Mouse (Mus musculus): ENCODE data around the gene Hdac5.

Gene Hdac5

DNA sequence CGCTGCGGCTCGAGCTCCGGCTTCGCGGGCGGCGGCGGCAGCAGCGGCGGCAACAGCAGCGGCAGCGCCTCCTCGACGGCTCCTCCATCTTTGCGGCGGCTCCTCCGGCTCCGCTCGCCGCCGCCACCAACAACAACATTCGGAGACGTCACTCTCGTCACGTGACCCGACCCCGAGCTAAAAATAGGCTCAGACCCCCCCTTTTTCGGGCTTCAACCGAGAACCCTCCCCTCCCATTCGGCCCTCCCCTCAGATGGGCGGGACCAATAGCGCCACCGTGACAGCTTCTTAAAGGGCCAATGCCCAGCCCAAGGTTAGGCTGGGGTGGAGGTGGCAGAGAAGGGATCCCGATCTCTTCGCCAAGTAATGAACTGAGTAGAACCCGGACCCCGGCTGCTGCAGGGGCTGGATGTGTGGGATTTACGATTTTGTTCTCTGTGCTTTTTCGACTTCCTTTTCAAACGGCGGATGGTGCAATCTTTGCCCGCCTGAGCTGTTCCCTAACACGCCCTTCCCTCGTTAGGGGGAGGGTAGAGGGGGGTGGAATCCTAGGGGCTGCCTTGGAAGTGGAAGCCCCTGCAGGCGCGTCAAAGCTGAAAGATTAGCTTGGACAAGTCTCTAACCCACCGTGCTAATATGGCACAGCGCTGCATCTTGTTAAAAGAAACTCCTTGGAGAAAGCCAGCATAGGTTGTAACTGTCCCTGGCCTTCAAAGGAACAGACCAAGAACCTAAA lies at the start of gene Hdac5:
Gene Hdac5 (minus strand): TSS at position 161 of the 736 bp plus-strand sequence.
- peak; percentile 93 to 94 for DNase-seq (ENCODE audit: low spot score in 2 of 2)

DNA sequence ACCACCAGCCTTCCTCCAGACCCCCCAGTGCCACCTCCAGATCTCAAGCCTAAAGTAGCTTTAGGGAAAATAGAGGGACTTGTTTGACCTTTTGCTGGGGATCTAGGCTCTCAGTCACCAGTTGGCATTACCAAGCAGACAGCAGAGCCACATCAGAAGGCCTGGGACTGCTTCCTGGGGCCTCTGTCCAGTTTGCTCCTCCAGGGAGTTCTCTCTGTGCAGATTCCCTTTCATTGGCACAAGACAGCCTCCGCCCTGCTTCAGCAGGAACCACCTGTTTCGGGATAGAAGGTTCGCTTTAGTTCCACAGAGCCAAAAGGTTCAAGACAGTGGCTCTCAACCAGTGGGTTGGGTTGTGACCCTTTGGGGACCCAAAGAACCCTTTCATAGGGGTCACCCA lies 49.6 kb upstream of the Hdac5 start:
- no peak for DNase-seq (ENCODE audit: low spot score in 2 of 2)

DNA sequence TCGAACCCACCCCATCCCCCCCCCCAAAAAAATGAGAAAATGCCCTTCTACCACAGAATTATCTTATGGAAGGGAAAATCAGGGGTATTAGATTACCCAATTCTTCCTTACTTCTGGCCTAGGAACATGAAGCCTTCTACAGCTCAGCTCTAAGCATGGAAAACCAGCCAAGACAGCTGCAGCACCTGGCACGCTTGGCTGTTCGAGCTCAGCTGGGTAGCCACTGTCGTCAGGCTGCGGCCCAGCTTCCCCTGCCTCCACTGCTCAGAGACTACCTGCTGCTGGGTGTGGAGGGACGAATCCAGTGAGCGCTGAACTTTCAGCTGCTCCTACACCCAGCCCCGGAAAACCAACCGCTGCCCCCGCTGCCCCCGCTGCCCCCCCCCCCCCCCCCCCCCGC lies 47.8 kb upstream of the Hdac5 start:
- DNase-seq (ENCODE audit: low spot score in 2 of 2) = no peak

- no peak for DNase-seq (ENCODE audit: low spot score in 2 of 2)
Measured at GRCm38 (mm10) chr11:102276411-102276915, 46.5 kb upstream of the Hdac5 start.

- DNase-seq (ENCODE audit: low spot score in 2 of 2) = no peak
Measured at GRCm38 (mm10) chr11:102268520-102269244, 38.7 kb upstream of the Hdac5 start, which contains the start of gene Asb16. Gene Asb16, plus strand, starts transcription at chr11:102268743.

GRCm38 (mm10) chr11:102267480-102267879 lies 37.5 kb upstream of the Hdac5 start:
- peak in 1 of 2 experiments; percentile 60 for DNase-seq (ENCODE audit: low spot score in 2 of 2)

DNA sequence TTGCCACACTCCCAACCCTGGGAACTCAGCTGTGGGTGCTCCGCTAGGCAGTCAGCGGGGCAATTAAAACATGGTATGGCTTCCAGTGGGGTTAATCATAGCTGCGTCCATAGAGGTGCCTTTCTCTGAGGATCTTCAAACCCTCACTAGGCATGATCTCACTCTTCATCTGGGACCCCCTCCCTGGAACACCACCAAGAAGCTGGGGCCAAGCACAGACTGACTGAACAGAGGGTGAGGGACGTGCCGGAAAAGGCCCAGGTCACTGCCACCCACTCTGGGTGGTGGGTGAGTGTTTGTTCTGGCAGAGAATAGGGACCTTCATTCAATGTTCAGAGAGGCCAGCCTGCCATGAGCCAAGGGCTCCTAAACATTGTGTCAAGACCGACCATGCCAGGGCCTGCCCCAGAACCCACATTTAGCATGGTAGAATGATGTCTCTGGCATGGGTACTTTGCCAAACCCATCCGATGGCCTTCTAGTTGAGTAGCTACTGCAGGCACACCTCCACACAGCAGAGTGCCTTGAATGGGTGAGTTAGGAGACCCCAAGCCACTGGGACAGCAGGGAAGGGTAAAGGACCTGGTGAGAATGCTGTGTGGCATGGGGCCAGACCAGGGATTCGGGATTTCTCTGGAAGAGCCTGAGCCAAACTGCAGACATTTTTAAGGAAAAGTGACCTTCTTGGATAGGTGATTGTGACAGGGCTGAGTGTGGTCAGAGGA lies 36.8 kb upstream of the Hdac5 start:
- no peak for DNase-seq (ENCODE audit: low spot score in 2 of 2)

GRCm38 (mm10) chr11:102265816-102266215 lies 35.9 kb upstream of the Hdac5 start:
- no peak for DNase-seq (ENCODE audit: low spot score in 2 of 2)

DNA sequence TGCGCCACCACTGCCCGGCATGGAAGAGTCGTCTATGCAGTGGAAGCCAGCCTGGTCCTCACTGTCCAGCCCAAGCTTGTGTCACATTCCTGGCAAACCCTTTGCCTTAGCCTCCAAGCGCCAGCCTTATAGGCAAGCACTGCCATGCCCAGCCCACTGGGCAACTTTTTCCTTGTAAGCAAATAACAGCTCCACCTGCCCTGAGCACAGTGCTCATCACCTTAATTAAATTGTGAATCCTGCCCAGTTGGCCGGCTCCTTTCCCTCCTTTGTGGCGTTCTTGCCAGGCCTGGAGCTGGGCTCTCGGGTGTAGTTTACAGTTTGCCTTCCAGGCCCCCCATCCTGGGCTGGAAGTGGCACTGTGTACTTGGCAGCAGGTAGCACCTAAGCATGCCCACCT lies 33.2 kb upstream of the Hdac5 start:
- DNase-seq (ENCODE audit: low spot score in 2 of 2) = no peak

GRCm38 (mm10) chr11:102258521-102258920 lies 28.6 kb upstream of the Hdac5 start:
- DNase-seq (ENCODE audit: low spot score in 2 of 2) = no peak

DNA sequence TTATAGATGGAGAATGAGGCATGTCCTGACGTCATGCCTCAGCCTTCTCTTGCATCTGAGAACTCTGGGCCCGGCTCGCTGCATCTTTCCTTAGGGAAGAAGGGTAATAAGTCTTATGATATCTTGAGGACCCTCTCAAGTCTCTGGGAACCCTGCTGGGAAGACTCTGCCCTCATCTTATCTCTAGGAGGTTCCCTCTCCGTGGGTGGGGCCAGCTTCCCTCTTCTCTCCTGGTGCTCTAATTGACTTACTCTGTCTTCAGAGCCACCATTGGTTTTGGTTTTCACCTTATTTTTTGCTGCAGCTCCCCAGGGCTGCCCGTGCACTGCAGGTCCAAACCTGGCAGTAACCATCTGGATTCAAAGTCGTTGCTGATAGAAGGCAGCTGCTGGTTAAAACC lies 28.1 kb upstream of the Hdac5 start:
- DNase-seq (ENCODE audit: low spot score in 2 of 2) = no peak

DNA sequence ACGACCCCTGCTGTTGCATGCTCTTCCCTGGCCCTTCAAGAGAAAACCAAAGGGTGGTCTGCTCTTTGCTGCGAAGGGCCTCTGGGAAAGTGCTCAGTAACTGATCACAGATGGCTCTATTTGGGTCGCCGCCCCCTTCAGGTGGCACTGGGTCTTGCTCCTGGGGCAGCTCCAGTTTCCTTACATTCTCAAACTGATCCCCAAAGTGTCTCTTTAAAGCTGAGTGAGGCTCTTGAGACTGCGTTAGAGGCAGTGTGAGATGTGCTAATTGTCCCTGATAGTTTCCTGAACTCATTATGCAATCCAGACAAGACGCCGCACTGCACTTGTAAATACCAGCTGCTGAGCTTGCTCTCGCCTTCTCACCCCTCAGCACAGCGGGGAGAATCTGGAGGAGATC lies 27.5 kb upstream of the Hdac5 start:
- no peak for DNase-seq (ENCODE audit: low spot score in 2 of 2)

GRCm38 (mm10) chr11:102249351-102250090 lies 19.6 kb upstream of the Hdac5 start:
- no peak for DNase-seq (ENCODE audit: low spot score in 2 of 2)

GRCm38 (mm10) chr11:102248630-102249230 lies 18.8 kb upstream of the Hdac5 start, which contains the start of gene BC030867:
Gene BC030867, plus strand, starts transcription at chr11:102248882.
- DNase-seq (ENCODE audit: low spot score in 2 of 2) = peak; percentile 95 to 96

- DNase-seq (ENCODE audit: low spot score in 2 of 2) = no peak
Measured at GRCm38 (mm10) chr11:102246871-102247270, 16.9 kb upstream of the Hdac5 start.

DNA sequence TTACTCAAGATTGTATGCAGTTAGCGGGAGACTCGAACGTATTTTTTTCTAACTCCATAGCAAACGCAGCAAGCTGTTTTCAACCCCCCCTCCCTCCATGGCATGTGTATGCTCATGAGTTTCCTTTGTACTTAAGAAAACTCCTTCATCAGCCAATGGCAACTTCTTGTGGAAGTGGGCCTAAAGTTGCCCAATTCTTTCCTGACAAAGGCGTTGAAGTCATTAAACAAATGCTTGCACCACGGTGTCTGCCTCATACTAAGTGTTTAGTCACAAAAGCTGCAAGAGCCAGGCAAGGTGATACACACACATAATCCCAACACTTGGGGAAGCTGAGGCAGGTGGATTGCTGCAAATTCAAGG lies 16.3 kb upstream of the Hdac5 start:
- no peak for DNase-seq (ENCODE audit: low spot score in 2 of 2)

GRCm38 (mm10) chr11:102245581-102246272 lies 15.8 kb upstream of the Hdac5 start:
- no peak for DNase-seq (ENCODE audit: low spot score in 2 of 2)

DNA sequence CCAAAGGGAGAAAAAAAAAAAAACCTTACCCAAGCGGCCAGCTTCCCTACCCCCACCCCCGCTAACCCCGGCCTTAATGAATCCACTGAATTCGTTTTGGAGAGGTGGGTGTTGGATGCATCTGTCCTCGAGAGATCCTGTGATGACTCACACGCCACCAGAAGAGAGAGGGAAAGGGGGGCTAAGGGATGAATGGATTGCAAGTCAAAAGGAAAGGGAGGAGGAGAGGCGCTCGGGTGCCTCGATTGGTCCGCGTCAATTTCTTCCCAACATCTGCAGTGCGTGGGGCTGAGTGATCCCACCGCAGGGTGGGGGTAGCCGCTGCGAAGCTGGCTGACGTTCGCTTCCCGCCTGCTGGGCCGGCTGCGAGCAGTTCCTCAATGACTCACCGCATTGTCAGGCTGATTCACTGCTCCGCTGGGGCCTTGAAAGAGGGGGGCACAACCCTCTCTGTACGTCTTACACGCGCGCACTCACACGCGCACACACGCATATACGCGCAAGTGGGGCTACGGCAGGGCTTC lies 15.0 kb upstream of the Hdac5 start:
- DNase-seq (ENCODE audit: low spot score in 2 of 2) = peak; percentile 64 to 65

- no peak for DNase-seq (ENCODE audit: low spot score in 2 of 2)
Measured at GRCm38 (mm10) chr11:102241874-102242273, 11.9 kb upstream of the Hdac5 start.

DNA sequence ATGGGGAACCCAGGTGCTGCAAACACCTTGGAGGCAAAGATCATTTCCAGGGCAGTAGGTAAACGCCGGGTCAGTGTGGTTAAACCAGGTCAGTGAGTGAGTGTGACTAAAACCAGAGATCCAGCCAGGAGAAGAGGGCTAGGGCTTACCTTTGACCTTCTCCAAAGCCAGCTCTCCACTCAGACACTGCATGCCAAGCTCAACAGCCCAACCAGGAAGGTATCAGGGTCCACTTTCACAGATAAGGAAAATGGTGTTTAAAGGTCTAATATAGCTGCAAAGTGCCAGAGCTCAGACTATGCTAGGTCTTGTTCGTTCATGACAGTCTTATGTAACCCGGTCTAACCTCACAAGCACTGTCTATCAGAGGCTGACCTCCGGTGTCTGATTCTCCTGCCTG lies 11.3 kb upstream of the Hdac5 start:
- DNase-seq (ENCODE audit: low spot score in 2 of 2) = no peak
